Mouse (Mus musculus): ENCODE data around the gene Shisa5. TPM values are rescaled to one million over a fixed set of nuclear protein-coding genes. Genes with fewer than 3 reads are reported as not detected.

The Shisa5 gene
- polyA plus RNA-seq, 1 experiment = 21.0 TPM

DNA sequence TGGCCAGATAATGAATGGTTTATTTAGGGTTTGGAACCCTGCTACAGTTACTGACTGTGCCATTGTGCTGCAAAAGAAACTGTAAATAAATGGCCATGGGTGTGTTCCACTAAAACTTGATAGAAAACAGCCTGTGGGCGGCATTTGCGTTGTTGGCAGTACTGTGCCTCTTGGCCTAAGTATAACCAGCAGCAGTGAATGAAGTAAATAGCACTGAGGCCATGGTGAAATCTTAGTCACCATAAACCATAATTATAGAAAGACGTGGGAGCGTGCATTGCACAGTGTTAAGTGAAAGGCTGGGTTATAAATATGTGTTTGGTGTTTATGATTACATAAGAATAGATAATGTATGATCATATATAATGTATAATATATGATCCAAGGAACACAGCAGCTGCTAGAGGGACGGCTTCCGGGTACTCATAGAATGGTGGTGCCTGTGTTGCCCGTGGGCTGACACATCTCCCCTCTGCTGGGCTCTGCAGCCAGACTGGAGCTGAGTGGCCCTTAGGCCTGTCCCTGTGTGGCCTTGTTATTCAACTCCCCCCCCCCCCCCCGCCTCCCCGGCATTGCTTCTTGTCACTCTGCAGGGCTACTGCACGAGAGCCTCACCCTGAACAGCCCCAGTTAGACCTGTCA is 29.2 kb upstream of the Shisa5 start:
- H3K4me3 ChIP-seq (ENCODE audit: control insufficient read depth, low read depth, low read length) = no peak overlapping the region
- H3K36me3 ChIP-seq (ENCODE audit: control insufficient read depth, insufficient read depth, low read length) = peaks cover 3% of the 10 kb centered on the region
- no peaks in the 10 kb centered on the region; the same call in 1 of the 2 replicates for H3K4me1 ChIP-seq (ENCODE audit: control insufficient read depth, insufficient read depth, low read length)
- H3K27ac ChIP-seq (ENCODE audit: control insufficient read depth, insufficient read depth, low read depth, low read length) = no peak overlapping the region
- no peak for TF ChIP-seq POLR2A (IDR thresholded peaks at IDR 0.05; ENCODE audit: control insufficient read depth, low read depth, low read length)
- no peak for TF ChIP-seq CTCF (IDR thresholded peaks at IDR 0.05; ENCODE audit: control insufficient read depth, insufficient read depth, insufficient replicate concordance, low read depth, low read length)
- no peaks in the 10 kb centered on the region for H3K27me3 ChIP-seq (ENCODE audit: control insufficient read depth, insufficient read depth, low read length)

DNA sequence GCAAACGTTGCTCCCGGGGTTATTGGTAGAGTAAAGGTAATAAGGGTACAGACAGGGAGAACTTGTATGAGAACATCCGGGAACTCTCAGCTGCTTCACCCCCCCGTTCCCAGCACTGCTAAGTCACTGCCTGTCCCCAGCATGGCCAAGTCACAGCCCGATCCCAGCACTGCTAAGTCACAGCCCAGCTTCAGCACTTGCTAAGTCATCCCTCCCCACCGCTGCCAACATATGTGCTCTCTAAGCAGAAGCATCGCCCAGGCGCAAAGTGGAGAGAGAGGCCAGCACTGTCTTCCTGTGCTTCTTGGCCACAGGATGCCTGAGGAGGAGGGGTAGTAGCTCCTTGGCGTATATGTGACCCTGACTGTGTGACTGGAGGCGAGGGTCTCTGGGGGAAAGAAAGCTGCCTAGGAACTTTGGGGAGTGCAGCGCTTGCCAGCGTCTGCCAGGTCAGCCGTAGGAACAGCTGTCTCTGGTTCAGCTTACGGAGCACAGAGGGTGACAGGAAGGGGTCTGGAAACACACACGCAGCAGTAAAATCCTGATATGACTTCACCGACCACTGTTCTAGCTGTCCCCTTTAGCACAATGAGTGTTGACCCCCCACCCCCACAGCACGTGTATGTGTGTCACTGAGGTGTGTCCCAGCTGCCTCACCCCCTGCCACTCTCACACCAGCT is 28.6 kb upstream of the Shisa5 start:
- TF ChIP-seq POLR2A (IDR thresholded peaks at IDR 0.05; ENCODE audit: control insufficient read depth, low read depth, low read length) (no peak), CTCF (IDR thresholded peaks at IDR 0.05; ENCODE audit: control insufficient read depth, insufficient read depth, insufficient replicate concordance, low read depth, low read length) (no peak)
- Histone ChIP-seq H3K36me3 (ENCODE audit: control insufficient read depth, insufficient read depth, low read length) (peaks cover 3% of the 10 kb centered on the region), H3K4me3 (ENCODE audit: control insufficient read depth, low read depth, low read length) (no peak overlapping the region), H3K27ac (ENCODE audit: control insufficient read depth, insufficient read depth, low read depth, low read length) (no peak overlapping the region), H3K4me1 (ENCODE audit: control insufficient read depth, insufficient read depth, low read length) (no peaks in the 10 kb centered on the region; the same call in 1 of the 2 replicates), H3K27me3 (ENCODE audit: control insufficient read depth, insufficient read depth, low read length) (no peaks in the 10 kb centered on the region)

DNA sequence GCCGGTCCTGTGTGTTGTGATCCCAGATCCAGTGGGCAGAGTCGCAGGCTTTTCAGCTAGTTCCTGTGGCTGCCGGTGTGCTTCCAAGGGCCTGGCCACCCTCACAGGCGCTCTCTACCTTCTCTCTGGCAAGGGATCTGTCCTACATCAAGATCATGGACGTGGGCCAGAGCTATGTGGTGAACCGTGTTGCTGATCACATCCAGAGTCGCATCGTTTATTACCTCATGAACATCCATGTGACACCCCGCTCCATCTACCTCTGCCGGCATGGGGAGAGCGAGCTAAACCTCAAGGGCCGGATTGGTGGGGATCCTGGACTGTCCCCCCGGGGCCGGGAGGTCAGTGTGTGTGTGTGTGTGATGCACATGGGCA is 28.1 kb upstream of the Shisa5 start:
- H3K27me3 ChIP-seq (ENCODE audit: control insufficient read depth, insufficient read depth, low read length) = no peaks in the 10 kb centered on the region
- H3K27ac ChIP-seq (ENCODE audit: control insufficient read depth, insufficient read depth, low read depth, low read length) = no peak overlapping the region
- no peak overlapping the region for H3K4me3 ChIP-seq (ENCODE audit: control insufficient read depth, low read depth, low read length)
- TF ChIP-seq POLR2A (IDR thresholded peaks at IDR 0.05; ENCODE audit: control insufficient read depth, low read depth, low read length) (no peak), CTCF (IDR thresholded peaks at IDR 0.05; ENCODE audit: control insufficient read depth, insufficient read depth, insufficient replicate concordance, low read depth, low read length) (no peak)
- H3K36me3 ChIP-seq (ENCODE audit: control insufficient read depth, insufficient read depth, low read length) = peaks cover 3% of the 10 kb centered on the region
- no peaks in the 10 kb centered on the region; the same call in 1 of the 2 replicates for H3K4me1 ChIP-seq (ENCODE audit: control insufficient read depth, insufficient read depth, low read length)

DNA sequence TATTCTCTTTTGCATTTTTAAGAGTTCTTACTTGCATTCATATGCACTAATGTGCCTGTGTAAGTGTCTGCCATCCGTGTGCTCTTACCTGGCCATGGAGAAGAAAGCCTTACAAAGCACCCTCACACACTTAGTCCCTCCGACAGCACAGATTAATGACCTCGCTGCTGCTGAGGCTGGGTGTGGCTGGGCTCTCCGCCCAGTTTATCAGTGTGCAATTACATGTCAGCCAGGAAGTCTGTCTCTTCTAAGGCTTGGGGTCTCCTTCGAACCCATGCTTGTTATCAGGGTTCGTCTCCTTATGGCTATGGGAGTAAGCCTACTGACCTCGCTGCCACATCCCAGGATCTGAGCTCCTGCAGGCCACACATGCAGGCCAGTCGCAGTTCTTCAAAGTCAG is 23.0 kb upstream of the Shisa5 start:
- H3K36me3 ChIP-seq (ENCODE audit: control insufficient read depth, insufficient read depth, low read length) = peaks cover 3% of the 10 kb centered on the region
- no peaks in the 10 kb centered on the region; the same call in 1 of the 2 replicates for H3K4me1 ChIP-seq (ENCODE audit: control insufficient read depth, insufficient read depth, low read length)
- H3K27ac ChIP-seq (ENCODE audit: control insufficient read depth, insufficient read depth, low read depth, low read length) = no peak overlapping the region
- H3K4me3 ChIP-seq (ENCODE audit: control insufficient read depth, low read depth, low read length) = no peak overlapping the region
- TF ChIP-seq POLR2A (IDR thresholded peaks at IDR 0.05; ENCODE audit: control insufficient read depth, low read depth, low read length) (no peak), CTCF (IDR thresholded peaks at IDR 0.05; ENCODE audit: control insufficient read depth, insufficient read depth, insufficient replicate concordance, low read depth, low read length) (no peak)
- H3K27me3 ChIP-seq (ENCODE audit: control insufficient read depth, insufficient read depth, low read length) = no peaks in the 10 kb centered on the region

DNA sequence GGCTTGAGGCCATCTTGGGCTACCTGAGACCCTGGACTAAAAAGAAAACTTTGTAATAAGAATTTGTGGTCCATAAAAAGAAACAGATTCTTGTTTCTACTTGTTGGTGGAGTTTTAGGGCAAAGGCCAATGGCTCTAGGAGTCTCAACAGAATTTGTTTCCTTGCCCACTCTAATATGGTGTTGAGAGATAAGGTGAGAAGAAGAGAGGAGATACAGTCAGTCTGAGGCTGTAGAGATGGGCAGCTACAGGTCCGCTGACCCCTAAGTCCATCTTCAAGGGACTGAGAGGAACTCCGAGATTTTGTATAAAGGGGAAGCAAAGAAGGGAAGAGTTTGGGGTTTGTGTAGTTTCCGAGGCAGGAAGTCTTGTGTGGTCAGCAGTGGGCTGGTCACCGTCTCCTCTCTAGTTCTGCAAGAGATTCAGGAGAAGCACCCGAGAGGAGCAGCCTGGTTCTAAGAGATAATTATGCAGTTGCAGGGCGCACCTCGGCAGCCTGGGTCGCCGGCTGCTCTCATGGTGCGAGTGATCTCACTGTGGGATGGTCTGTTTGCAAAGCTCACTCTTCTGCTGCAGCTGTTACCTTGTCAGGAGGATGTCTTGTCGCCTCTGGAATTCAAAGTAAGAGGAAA is 21.3 kb upstream of the Shisa5 start:
- Histone ChIP-seq H3K36me3 (ENCODE audit: control insufficient read depth, insufficient read depth, low read length) (peaks cover 3% of the 10 kb centered on the region), H3K27me3 (ENCODE audit: control insufficient read depth, insufficient read depth, low read length) (no peaks in the 10 kb centered on the region), H3K4me1 (ENCODE audit: control insufficient read depth, insufficient read depth, low read length) (no peaks in the 10 kb centered on the region), H3K4me3 (ENCODE audit: control insufficient read depth, low read depth, low read length) (no peak overlapping the region), H3K27ac (ENCODE audit: control insufficient read depth, insufficient read depth, low read depth, low read length) (no peak overlapping the region)
- TF ChIP-seq POLR2A (IDR thresholded peaks at IDR 0.05; ENCODE audit: control insufficient read depth, low read depth, low read length) (no peak), CTCF (IDR thresholded peaks at IDR 0.05; ENCODE audit: control insufficient read depth, insufficient read depth, insufficient replicate concordance, low read depth, low read length) (no peak)

DNA sequence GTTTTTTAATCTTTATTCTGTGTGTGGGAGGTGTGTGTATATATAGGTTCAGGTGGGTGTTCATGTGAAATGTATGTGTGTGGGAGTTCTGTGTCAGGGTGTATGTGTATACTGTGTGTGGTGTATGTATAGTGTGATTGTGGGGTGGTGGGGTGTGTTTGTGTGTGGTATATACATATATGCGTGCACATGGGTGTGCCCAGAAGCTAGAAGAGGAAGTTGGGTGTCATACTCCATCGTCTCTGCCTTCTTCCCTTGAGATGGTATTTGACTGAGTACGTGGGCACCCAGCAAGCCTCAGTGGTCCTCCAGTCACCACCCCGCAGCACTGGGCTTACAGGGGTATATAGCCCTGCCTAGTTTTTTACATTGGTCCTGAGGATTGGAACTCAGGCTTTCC is 16.9 kb upstream of the Shisa5 start:
- H3K4me1 ChIP-seq (ENCODE audit: control insufficient read depth, insufficient read depth, low read length) = no peaks in the 10 kb centered on the region
- no peak overlapping the region for H3K27ac ChIP-seq (ENCODE audit: control insufficient read depth, insufficient read depth, low read depth, low read length)
- TF ChIP-seq POLR2A (IDR thresholded peaks at IDR 0.05; ENCODE audit: control insufficient read depth, low read depth, low read length) = no peak
- TF ChIP-seq CTCF (IDR thresholded peaks at IDR 0.05; ENCODE audit: control insufficient read depth, insufficient read depth, insufficient replicate concordance, low read depth, low read length) = no peak
- no peaks in the 10 kb centered on the region for H3K36me3 ChIP-seq (ENCODE audit: control insufficient read depth, insufficient read depth, low read length)
- H3K4me3 ChIP-seq (ENCODE audit: control insufficient read depth, low read depth, low read length) = no peak overlapping the region
- no peaks in the 10 kb centered on the region for H3K27me3 ChIP-seq (ENCODE audit: control insufficient read depth, insufficient read depth, low read length)

DNA sequence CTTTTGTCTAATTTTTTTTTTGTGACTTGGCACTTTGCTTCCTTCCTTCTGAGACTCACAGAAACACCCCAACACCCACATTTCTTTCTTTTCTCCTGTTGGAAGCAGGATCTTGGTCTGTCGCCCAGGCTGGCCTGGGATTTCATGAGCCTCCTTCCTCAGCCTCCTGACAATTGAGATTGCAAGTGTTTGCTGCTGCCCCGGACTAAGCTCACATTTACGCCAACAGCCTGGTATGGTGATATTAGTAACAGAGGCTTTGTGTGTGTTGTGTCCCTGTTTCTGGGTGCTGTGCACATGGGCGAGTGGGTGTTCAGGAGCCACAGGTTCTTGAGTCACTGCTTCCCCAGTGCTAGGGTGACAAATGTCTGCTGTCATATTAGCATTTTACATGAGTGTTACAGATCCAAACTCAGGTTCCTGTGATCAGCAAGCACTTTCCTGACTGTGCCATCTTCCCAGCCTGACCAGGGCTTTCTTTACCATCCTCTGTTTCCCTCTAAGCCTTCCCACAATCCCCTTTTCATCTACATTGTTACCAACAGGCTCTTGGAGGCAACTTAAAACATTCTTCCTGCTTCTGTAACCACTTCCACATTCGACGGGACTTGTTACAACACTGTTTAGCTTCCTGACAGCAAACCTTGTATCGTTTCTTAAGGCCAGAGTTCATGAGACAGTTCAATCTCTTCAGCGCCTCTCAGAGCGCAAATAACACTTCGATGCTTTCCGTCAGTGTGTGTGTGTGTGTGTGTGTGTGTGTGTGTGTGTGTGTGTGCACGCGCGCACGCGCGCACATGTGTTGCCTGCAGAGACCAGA is 15.3 kb upstream of the Shisa5 start:
- Histone ChIP-seq H3K4me3 (ENCODE audit: control insufficient read depth, low read depth, low read length) (no peak overlapping the region), H3K27ac (ENCODE audit: control insufficient read depth, insufficient read depth, low read depth, low read length) (no peak overlapping the region), H3K36me3 (ENCODE audit: control insufficient read depth, insufficient read depth, low read length) (no peaks in the 10 kb centered on the region), H3K4me1 (ENCODE audit: control insufficient read depth, insufficient read depth, low read length) (no peaks in the 10 kb centered on the region), H3K27me3 (ENCODE audit: control insufficient read depth, insufficient read depth, low read length) (no peaks in the 10 kb centered on the region)
- no peak for TF ChIP-seq POLR2A (IDR thresholded peaks at IDR 0.05; ENCODE audit: control insufficient read depth, low read depth, low read length)
- TF ChIP-seq CTCF (IDR thresholded peaks at IDR 0.05; ENCODE audit: control insufficient read depth, insufficient read depth, insufficient replicate concordance, low read depth, low read length) = no peak

Data from testis, adult 2 months (tissue).